Mouse (Mus musculus) small intestine, adult 2 months (tissue): ENCODE measurements around the gene Ubap2l.

Source experiments
- CTCF ChIP-seq: fragments of 200-500 bp; IDR thresholded peaks from 2 replicates; pipeline ENCODE4 v1.5.1; 2012; ENCODE audit warnings: low read depth, mild to moderate bottlenecking, control low read depth, inconsistent platforms, low read length, moderate library complexity, mixed read lengths; ENCODE audit not compliant: insufficient replicate concordance, insufficient read length; ENCODE audit errors: extremely low read depth
- POLR2A ChIP-seq: fragments of 200-500 bp; IDR thresholded peaks from 2 replicates; pipeline ENCODE4 v1.6.1; 2012; ENCODE audit warnings: low read depth, mild to moderate bottlenecking, control low read depth, inconsistent platforms, low read length, moderate library complexity

DNA sequence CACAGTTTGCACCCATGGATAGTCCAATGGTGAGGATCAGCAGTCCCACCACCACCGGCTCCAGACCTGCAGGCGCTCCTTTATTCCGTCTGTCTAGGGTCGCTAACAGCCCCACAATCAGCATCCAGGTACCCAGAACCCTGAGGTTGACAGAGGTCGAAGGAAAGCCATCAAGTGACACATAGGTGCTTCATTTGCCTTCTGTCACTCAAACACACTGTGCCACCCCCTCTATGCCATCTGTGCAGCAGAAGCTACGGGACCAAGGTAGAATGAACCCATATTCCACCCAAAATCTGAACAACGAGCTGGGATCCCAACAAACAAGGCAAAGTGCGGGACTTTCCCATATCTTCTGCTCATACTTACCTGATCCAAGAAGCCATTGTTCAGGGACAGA, 86.9 kb downstream of the Ubap2l start:
- no peak for TF ChIP-seq POLR2A
- TF ChIP-seq CTCF, result no peak
